Mouse (Mus musculus) retina, postnatal 1 day (tissue): ENCODE measurements around the gene Rtp3.
A peak's percentile ranks its signal among the peaks of the same experiment; 100 is the strongest.

Experiments used
- DNase-seq: peaks from one replicate; pipeline ENCODE4 v3.0.0-alpha.2; 2012

The Rtp3 gene

DNA sequence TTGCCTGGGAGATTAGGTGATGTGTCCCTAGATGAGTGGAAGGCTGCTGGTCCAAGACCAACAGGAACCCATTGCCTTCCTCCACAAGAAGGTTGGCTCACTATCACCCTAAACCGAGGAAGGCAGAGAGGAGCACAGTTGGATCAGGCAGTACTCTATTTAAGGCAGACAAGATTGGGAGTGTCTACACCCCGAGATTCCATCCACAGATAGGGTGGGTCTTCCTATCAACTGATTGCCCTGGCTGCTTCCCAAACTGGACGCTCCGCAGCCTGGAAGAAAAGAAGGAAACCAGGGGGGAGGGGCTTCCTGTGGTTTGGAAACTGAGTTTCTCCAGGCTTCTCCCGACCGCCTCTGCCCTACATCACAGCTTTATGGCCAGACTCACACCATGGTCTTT, at the start of gene Rtp3:
Gene Rtp3 (minus strand): TSS at position 380 of the 400 bp plus-strand sequence.
- DNase-seq: no peak

- no peak for DNase-seq
Observed at GRCm38 (mm10) chr9:111039966-111040365, 49.6 kb upstream of the Rtp3 start.

DNA sequence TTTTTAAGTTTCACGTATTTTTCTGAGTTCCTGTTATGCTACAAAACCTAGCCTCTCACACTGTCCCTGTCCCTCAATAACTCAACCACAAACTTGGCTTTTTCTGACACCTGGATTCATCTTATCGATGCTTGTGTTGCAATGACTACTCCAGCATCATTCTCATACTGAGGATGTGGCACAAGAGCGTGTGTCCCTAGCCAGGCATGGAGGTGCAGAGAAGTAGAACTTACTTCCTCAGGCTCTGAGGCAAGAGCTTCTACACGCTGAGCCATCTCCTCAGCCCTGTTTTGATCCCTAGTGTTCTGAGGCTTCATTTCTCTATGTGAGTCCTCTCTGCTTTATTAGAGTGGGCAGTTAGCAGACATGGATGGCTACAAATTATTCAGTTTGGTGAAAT, 43.3 kb upstream of the Rtp3 start:
- no peak for DNase-seq

- no peak for DNase-seq
Observed at GRCm38 (mm10) chr9:111026791-111027190, 36.4 kb upstream of the Rtp3 start.

DNA sequence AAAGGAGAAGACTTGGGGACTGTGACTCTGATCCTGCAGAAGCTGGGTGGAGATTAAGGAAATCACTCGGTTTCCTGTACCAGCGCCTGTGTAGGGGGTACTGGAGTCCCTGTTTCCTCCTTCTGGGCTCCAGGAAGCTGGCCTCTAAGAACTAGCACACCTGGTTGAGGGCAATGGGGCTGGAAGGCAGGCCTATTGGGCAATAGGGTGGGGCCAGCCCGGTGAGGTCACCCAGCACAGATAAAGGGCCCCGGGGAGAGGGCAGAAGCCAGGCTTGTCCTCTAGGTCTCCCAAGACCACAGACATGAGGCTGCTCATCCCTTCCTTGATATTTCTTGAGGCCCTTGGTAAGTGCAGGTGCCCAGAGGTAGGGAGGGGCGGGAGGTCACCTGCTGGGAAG, 28.6 kb upstream of the Rtp3 start, which contains the start of gene Ltf:
Gene Ltf (plus strand): TSS at position 250 of the 400 bp plus-strand sequence.
- DNase-seq: no peak

GRCm38 (mm10) chr9:111015658-111016057, 25.3 kb upstream of the Rtp3 start:
- DNase-seq: peak; percentile 23

GRCm38 (mm10) chr9:111012041-111012440, 21.7 kb upstream of the Rtp3 start:
- no peak for DNase-seq

- DNase-seq: no peak
Observed at GRCm38 (mm10) chr9:111011550-111011949, 21.2 kb upstream of the Rtp3 start.

- DNase-seq: no peak
Observed at GRCm38 (mm10) chr9:111009763-111010162, 19.4 kb upstream of the Rtp3 start.

GRCm38 (mm10) chr9:111006544-111006943, 16.2 kb upstream of the Rtp3 start:
- DNase-seq: no peak

DNA sequence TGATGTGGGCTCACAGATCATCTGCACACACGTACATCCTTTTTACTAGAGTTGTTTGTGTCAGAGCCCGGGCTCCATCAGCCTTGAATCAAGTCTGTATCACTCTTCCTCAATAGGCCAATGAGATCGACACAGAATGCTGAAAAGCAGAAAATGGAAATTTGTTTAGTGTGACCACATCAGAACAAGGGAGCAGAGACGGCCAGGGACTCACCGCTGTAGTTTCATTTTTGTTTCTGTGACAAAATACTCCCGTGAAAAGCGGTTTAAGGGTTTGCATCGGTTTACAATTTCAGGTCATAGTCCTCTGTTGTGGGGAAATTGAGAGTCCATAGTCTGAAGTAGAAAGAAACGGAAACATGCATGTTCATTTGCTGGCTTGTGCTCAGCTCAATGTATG, 12.9 kb upstream of the Rtp3 start:
- DNase-seq: no peak

DNA sequence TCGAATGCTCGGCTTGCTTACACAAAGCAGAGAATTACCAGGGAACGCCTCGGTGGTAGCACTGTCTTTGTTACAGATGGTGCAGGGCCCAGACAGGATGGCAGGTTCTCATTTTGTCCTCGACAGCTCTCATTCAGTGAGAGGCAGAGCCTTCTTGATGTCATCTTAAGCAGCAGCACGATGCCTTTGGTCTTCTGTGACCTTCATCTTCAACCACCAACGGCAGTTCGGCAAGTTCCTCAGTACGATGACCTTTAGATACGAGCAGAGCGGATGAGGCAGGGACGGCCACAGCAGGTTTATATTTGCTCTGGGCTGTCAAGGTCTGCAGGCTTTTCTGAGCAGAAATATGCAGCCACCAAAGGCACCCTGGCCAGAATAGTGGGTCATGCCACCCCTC, 11.2 kb upstream of the Rtp3 start:
- DNase-seq: no peak

DNA sequence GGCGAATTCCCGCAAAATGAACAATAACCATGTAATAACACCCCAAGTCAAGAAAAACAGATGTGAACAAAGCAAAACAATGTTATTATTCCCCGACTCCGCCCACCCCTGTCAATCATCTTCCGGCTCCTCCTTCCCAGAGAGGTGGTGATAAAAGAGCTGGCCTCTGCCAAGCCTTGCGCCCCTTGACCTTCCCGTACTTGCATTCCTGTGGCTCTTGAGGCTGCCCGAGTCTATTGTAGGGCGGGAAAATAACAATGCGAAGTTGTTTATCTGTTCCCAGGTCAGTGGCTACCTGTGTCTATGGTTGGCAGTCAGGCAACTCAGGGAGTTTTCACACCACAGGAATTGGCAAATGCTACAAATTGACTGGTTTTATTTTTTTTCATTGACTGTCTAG, 9.5 kb upstream of the Rtp3 start:
- DNase-seq: no peak

- DNase-seq: no peak
Observed at GRCm38 (mm10) chr9:110999056-110999455, 8.7 kb upstream of the Rtp3 start.

DNA sequence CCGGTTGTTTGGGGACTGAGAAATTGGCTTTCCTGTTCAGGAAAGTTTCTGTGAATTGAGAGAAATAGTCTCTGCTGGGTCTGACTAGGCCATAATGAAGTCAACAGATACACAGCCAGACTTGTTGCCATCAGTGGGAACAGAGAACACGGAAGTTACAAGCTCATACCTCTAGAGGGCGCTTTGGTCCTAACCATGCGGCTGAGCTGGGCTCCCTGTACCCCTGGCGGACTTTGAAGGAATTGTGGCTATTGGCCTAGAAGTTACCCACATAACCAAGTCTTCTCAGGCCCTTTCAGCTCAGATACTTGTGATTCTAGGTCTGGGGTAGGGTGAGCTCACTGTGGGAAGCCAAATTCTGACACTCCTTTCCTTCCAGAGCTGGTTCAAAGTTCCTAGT, 6.9 kb upstream of the Rtp3 start:
- peak; percentile 85 for DNase-seq

DNA sequence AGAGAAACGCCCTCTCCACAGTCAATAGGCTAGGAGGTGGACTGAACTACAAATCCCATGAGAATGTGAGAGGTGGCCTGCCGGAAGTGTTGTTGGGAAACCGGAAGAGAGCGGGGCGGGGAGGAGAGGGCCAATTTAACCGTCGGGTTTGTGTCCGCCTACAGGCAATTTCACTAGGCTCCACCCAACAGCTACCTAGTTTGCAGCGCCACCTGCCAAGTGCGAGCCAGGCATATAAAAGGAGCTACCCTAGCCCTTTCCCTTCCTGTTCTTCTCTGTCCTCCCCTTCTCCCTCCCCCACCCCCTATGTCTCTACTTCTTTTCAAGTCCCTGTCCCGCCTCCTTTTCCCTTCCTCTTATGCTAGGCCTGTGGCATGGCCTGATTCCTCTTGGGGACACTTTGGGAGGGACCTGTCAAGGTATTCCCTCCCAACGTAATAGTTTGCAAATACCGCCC, 4.4 kb upstream of the Rtp3 start:
- DNase-seq: peak; percentile 90

GRCm38 (mm10) chr9:110993281-110993709, 2.9 kb upstream of the Rtp3 start:
- no peak for DNase-seq

DNA sequence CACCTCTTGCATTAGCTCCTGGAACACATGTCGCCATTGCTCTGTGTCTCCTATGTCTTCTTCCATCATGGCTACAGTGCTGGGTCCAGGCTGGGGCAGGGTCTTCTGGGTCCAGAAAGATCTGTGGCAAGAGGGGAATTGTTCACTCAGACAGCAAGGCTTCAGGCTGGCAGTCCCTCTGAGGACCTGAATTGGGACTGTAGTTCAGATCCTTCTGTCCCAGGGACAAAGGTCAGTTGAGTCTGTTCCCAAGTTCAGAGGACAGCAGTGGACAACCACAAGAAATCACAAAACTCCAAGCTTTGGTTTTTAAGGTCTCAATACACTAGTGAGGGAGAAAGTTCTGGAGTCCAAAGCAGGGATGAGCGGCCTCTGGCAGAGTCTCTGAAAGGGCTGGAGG, 840 bp downstream of the Rtp3 start:
- DNase-seq: no peak

DNA sequence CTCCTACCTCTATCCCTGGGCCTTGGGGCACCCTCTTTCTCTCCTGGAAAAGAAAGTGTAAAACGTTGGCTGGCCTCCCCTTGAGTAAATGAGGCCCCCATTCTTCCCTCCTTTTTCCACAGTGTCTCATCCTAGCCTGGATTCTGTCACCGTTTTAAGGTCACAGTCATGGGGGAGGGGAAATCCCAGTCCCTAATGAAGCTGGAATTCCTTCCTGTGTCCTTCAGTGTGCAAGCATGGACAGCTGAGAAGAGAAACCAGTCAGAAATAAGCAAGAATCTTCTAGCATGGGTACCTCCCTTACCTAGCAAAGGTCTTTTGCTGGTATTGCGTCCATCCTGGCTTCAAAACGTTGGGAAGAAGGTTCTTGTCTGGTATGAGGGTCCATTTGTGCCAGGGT, 1.2 kb downstream of the Rtp3 start:
- DNase-seq: no peak

DNA sequence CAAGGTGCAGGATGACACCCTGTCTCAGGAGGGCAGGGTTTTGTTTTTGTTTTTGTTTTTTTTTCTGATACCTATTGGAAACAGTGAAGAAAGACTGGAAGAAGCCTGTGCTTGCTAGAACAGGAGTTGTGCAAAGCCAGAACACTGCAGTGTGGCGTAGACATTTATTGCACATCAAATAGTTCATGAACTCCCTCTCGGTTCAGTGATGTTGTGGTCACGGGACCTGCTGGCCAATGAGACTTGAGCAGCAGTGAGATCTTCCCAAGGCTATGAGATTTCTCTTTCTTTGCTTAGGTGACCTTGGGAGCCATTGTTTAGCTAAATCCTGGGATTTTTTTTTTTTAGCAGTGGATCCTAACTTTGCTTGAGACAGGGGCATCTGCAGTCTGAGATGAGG, 2.3 kb downstream of the Rtp3 start:
- DNase-seq: no peak

DNA sequence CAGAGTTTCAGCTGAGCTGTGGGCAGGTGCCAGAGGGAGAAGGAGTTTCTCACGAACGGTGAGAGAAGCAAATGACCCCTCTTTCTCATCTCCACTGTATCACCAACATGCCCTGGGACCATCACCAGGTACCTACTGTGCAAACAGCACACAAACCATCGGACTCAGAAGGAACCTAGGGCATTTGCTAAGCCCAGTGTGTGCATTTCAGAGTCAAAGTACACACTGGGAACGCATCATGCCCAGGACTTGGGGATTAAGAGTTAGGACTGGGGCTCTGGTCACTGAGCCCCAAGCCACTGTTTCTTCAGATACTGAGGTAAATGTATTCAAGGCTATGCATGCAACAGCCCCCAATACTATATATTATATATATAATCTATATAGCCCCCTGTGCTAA, 3.1 kb downstream of the Rtp3 start:
- no peak for DNase-seq

DNA sequence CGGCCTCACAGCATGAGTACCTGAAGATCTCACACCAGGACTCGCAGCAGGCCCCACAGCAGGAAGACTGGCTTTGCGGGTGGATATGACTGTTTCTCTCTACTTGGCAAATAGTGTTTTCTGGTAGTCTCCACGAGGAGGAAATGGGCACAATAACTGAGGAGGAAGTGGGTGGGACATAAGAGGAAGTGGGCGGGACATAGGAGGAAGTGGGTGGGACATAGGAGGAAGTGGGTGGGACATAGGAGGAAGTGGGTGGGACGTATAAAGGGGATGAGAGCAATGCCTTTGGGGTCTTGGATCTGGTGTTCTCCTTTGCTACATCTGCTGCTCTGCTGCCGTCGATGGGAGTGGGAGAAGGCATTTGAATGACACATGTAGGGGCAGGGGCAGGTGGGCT, 4.4 kb downstream of the Rtp3 start:
- DNase-seq: no peak

- DNase-seq: no peak
Observed at GRCm38 (mm10) chr9:110985541-110985940, 4.8 kb downstream of the Rtp3 start.

DNA sequence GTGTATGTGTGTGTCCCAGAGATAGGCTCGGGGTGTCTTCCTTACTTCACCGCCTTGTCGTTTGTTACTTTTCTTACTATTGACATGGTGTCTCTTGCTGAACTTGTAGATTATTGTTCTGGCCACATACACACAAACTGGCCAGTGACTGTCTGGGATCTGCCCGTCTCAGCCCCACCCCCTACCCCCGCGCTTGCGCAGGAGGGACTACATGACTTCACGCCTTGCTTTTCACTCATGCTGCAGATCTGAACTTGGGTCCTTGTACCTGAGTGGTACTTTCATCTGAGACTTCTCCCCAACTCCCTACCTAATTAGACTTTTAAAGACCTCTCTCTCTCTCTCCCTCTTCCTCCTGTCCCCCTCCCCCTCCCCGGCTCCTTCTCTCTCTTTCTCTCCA, 6.3 kb downstream of the Rtp3 start:
- no peak for DNase-seq

GRCm38 (mm10) chr9:110982351-110982750, 8.0 kb downstream of the Rtp3 start:
- no peak for DNase-seq

GRCm38 (mm10) chr9:110979411-110979810, 11.0 kb downstream of the Rtp3 start:
- no peak for DNase-seq
